Mouse (Mus musculus) MEL (cell line): Measurements from ENCODE around the gene Ybey. TPM values are rescaled to one million over a fixed set of nuclear protein-coding genes. Genes with fewer than 3 reads are reported as not detected.

Experiments
- DNase-seq: peaks from one replicate; pipeline ENCODE4 v3.0.0; 2011; ENCODE audit warnings: low read depth, low spot score
- H3K27ac ChIP-seq: 2 replicates; pipeline ENCODE4 v1.5.1; 2012; ENCODE audit warnings: low read depth, mild to moderate bottlenecking, control low read depth, low read length, moderate library complexity; ENCODE audit not compliant: control insufficient read depth
- H3K27me3 ChIP-seq, 2 experiments: fragments of 150-350 bp in 1 of 2; sonication (generic) in 1 of 2; 2 replicates each; pipeline ENCODE4 v1.6.1; 2012; ENCODE audit warnings: low read length in 2 of 2, mild to moderate bottlenecking in 2 of 2, improper control_type of control experiment in 1 of 2, moderate library complexity in 1 of 2; ENCODE audit not compliant: insufficient read depth in 2 of 2, control insufficient read depth in 1 of 2
- H3K36me3 ChIP-seq, 2 experiments: 2 replicates each; pipeline ENCODE4 v1.6.1; 2012 to 2014; ENCODE audit warnings: low read length in 2 of 2, improper control_type of control experiment in 1 of 2, inconsistent platforms in 1 of 2, mild to moderate bottlenecking in 1 of 2; ENCODE audit not compliant: insufficient read depth in 2 of 2, control insufficient read depth in 1 of 2
- H3K4me1 ChIP-seq, 2 experiments: fragments of 150-350 bp in 1 of 2; sonication (generic) in 1 of 2; 2 replicates each; pipeline ENCODE4 v1.6.1; 2012; ENCODE audit warnings: low read length in 2 of 2, improper control_type of control experiment in 1 of 2, mild to moderate bottlenecking in 1 of 2; ENCODE audit not compliant: insufficient read depth in 2 of 2, control insufficient read depth in 1 of 2
- H3K4me3 ChIP-seq, 2 experiments: fragments of 150-350 bp in 1 of 2; sonication (generic) in 1 of 2; 2 replicates each; pipeline ENCODE4 v1.5.1; 2012; ENCODE audit warnings: low read depth in 2 of 2, low read length in 2 of 2, mild to moderate bottlenecking in 2 of 2, moderate library complexity in 2 of 2, control low read depth in 1 of 2, improper control_type of control experiment in 1 of 2; ENCODE audit not compliant: control insufficient read depth in 1 of 2, insufficient read depth in 1 of 2
- H3K79me2 ChIP-seq: 2 replicates; pipeline ENCODE4 v1.6.1; 2012; ENCODE audit warnings: mild to moderate bottlenecking, low read length, moderate library complexity; ENCODE audit not compliant: control insufficient read depth, poor library complexity, insufficient read depth
- H3K9ac ChIP-seq: 2 replicates; pipeline ENCODE4 v1.6.1; 2012; ENCODE audit warnings: low read depth, mild to moderate bottlenecking, control low read depth, low read length, moderate library complexity; ENCODE audit not compliant: control insufficient read depth, poor library complexity, severe bottlenecking
- H3K9me3 ChIP-seq: fragments of 150-350 bp; sonication (generic); replicated peaks from 2 replicates; pipeline ENCODE4 v1.6.1; 2012; ENCODE audit warnings: mild to moderate bottlenecking, low read length, improper control_type of control experiment, moderate library complexity; ENCODE audit not compliant: insufficient read depth
- CHD1 ChIP-seq: IDR thresholded peaks from 2 replicates; pipeline ENCODE4 v1.6.1; 2012; ENCODE audit warnings: low read depth, mild to moderate bottlenecking, inconsistent platforms, low read length, improper control_type of control experiment
- CTCF ChIP-seq, 3 experiments: IDR thresholded peaks in 2 of 3; conservative IDR thresholded peaks in 1 of 3; 2 replicates each; pipeline ENCODE4 v1.5.1; 2011 to 2012; ENCODE audit warnings: low read length in 3 of 3, low read depth in 2 of 3, mild to moderate bottlenecking in 2 of 3, improper control_type of control experiment in 1 of 3, inconsistent platforms in 1 of 3, mixed read lengths in 1 of 3, moderate library complexity in 1 of 3; ENCODE audit not compliant: control insufficient read depth in 1 of 3, insufficient read depth in 1 of 3, poor library complexity in 1 of 3, severe bottlenecking in 1 of 3
- ELF1 ChIP-seq: IDR thresholded peaks from 2 replicates; pipeline ENCODE4 v1.6.1; 2014; ENCODE audit warnings: low read depth, mild to moderate bottlenecking, inconsistent platforms, low read length, improper control_type of control experiment, moderate library complexity
- EP300 ChIP-seq, 2 experiments: IDR thresholded peaks; 2 replicates each; pipeline ENCODE4 v1.6.1; 2011; ENCODE audit warnings: improper control_type of control experiment in 2 of 2, low read length in 2 of 2, low read depth in 1 of 2, mild to moderate bottlenecking in 1 of 2
- ETS1 ChIP-seq: IDR thresholded peaks from 2 replicates; pipeline ENCODE4 v1.6.1; 2012; ENCODE audit warnings: low read depth, mild to moderate bottlenecking, inconsistent platforms, low read length, improper control_type of control experiment, moderate library complexity
- GABPA ChIP-seq: IDR thresholded peaks from 2 replicates; pipeline ENCODE4 v1.6.1; 2012; ENCODE audit warnings: low read depth, mild to moderate bottlenecking, inconsistent platforms, low read length, improper control_type of control experiment, moderate library complexity
- GATA1 ChIP-seq: IDR thresholded peaks from 2 replicates; pipeline ENCODE4 v1.6.1; 2011; ENCODE audit warnings: low read depth, low read length, improper control_type of control experiment
- JUND ChIP-seq: IDR thresholded peaks from 2 replicates; pipeline ENCODE4 v1.6.1; 2011; ENCODE audit warnings: low read depth, mild to moderate bottlenecking, improper control_type of control experiment, low read length
- KAT2A ChIP-seq: conservative IDR thresholded peaks from 2 replicates; pipeline ENCODE4 v1.6.1; 2012; ENCODE audit warnings: low read depth, low read length, improper control_type of control experiment, inconsistent platforms
- MAFK ChIP-seq: IDR thresholded peaks from 2 replicates; pipeline ENCODE4 v1.6.1; 2011; ENCODE audit warnings: low read depth, mild to moderate bottlenecking, low read length, improper control_type of control experiment, borderline replicate concordance
- MEF2A ChIP-seq: IDR thresholded peaks from 2 replicates; pipeline ENCODE4 v1.6.1; 2014; ENCODE audit warnings: low read depth, mild to moderate bottlenecking, inconsistent platforms, low read length, improper control_type of control experiment; ENCODE audit not compliant: poor library complexity, insufficient replicate concordance, severe bottlenecking; ENCODE audit errors: extremely low read depth
- MYC ChIP-seq: IDR thresholded peaks from 2 replicates; pipeline ENCODE4 v1.6.1; 2011; ENCODE audit warnings: low read depth, mild to moderate bottlenecking, low read length, improper control_type of control experiment, moderate library complexity
- NRF1 ChIP-seq: IDR thresholded peaks from 2 replicates; pipeline ENCODE4 v1.6.1; 2014; ENCODE audit warnings: low read depth, mild to moderate bottlenecking, inconsistent platforms, low read length, improper control_type of control experiment, moderate library complexity; ENCODE audit not compliant: poor library complexity, insufficient read depth, severe bottlenecking
- POLR2A ChIP-seq, 2 experiments: IDR thresholded peaks; 2 replicates each; pipeline ENCODE4 v1.6.1; 2011 to 2012; ENCODE audit warnings: low read length in 2 of 2, mild to moderate bottlenecking in 2 of 2, control low read depth in 1 of 2, improper control_type of control experiment in 1 of 2, low read depth in 1 of 2, moderate library complexity in 1 of 2; ENCODE audit not compliant: control insufficient read depth in 1 of 2, insufficient read depth in 1 of 2, poor library complexity in 1 of 2
- POLR2AphosphoS2 ChIP-seq: IDR thresholded peaks from 2 replicates; pipeline ENCODE4 v1.6.1; 2011; ENCODE audit warnings: low read length, improper control_type of control experiment
- POLR2AphosphoS5 ChIP-seq: IDR thresholded peaks from 2 replicates; pipeline ENCODE4 v1.6.1; 2012; ENCODE audit warnings: low read depth, borderline replicate concordance, mild to moderate bottlenecking, inconsistent platforms, low read length, moderate library complexity, mixed read lengths
- RAD21 ChIP-seq: IDR thresholded peaks from 2 replicates; pipeline ENCODE4 v1.6.1; 2011; ENCODE audit warnings: mild to moderate bottlenecking, low read depth, low read length, improper control_type of control experiment
- RCOR1 ChIP-seq: IDR thresholded peaks from 2 replicates; pipeline ENCODE4 v1.6.1; 2012; ENCODE audit warnings: low read depth, mild to moderate bottlenecking, inconsistent platforms, low read length, improper control_type of control experiment
- USF1 ChIP-seq: IDR thresholded peaks from 2 replicates; pipeline ENCODE4 v1.6.1; 2014; ENCODE audit warnings: low read depth, mild to moderate bottlenecking, inconsistent platforms, low read length, improper control_type of control experiment, moderate library complexity
- USF2 ChIP-seq, 2 experiments: IDR thresholded peaks; 2 replicates each; pipeline ENCODE4 v1.6.1; 2011 to 2012; ENCODE audit warnings: improper control_type of control experiment in 2 of 2, low read length in 2 of 2, borderline replicate concordance in 1 of 2, inconsistent platforms in 1 of 2, low read depth in 1 of 2, mild to moderate bottlenecking in 1 of 2; ENCODE audit not compliant: insufficient read depth in 1 of 2
- ZC3H11A ChIP-seq: IDR thresholded peaks from 2 replicates; pipeline ENCODE4 v1.6.1; 2012; ENCODE audit warnings: low read depth, mild to moderate bottlenecking, inconsistent platforms, low read length, improper control_type of control experiment
- ZMIZ1 ChIP-seq: IDR thresholded peaks from 2 replicates; pipeline ENCODE4 v1.6.1; 2012; ENCODE audit warnings: low read depth, mild to moderate bottlenecking, inconsistent platforms, low read length, improper control_type of control experiment, moderate library complexity
- ZNF384 ChIP-seq: IDR thresholded peaks from 2 replicates; pipeline ENCODE4 v1.6.1; 2012; ENCODE audit warnings: low read depth, mild to moderate bottlenecking, inconsistent platforms, low read length, improper control_type of control experiment
- polyA plus RNA-seq, 2 experiments: library from polyadenylated mRNA; stranded (reverse) in 1 of 2; unstranded in 1 of 2; fragments of >175 nt in 1 of 2; fragments of >200 nt in 1 of 2; gene quantifications; 2 replicates each; pipeline versions ENCODE4 v1.2.1 to v1.2.4; 2012; ENCODE audit warnings: low replicate concordance in 2 of 2, low read depth in 1 of 2; ENCODE audit not compliant: insufficient read length in 2 of 2, insufficient read depth in 1 of 2, missing spikeins in 1 of 2
- total RNA-seq: library from RNA; depleted of rRNA; stranded (reverse); fragments of 300-350 nt; gene quantifications from 2 replicates; pipeline ENCODE4 v1.2.3, GENCODE M21; 2012

Gene Ybey
- total and polyA plus RNA-seq, 3 experiments = 2.6 to 4.0 TPM; not detected in 1

DNA sequence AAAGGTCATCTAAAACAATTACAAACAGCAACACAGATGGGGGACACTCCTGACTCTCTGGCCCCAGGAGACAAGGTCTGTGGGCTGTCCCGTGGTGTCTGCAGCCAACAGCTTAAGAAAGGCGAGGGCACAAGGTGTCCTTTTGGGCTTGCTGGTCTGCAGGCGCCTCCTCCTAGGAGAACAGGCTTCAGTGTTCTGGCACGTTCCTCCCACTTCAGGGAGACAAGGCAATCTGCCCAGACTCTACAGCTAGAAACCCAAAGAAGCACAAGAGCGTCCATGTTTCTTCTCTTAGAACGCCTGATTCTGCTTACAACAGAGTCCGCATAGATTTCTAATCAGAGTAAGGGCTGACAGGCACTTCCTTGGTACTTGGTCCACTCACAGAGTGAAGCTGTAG lies 6.6 kb downstream of the Ybey start:
- H3K4me1 ChIP-seq = no peaks in the 10 kb centered on the region
- no peak for DNase-seq
- H3K4me3 ChIP-seq = no peak overlapping the region
- H3K9ac ChIP-seq = no peak overlapping the region
- H3K27me3 ChIP-seq = no peaks in the 10 kb centered on the region
- H3K9me3 ChIP-seq = no peaks in the 10 kb centered on the region
- H3K79me2 ChIP-seq = no peaks in the 10 kb centered on the region
- TF ChIP-seq ZMIZ1 (no peak), RCOR1 (no peak), ETS1 (no peak), MEF2A (no peak), POLR2AphosphoS5 (no peak), MAFK (no peak), NRF1 (no peak), USF1 (no peak)
- no peaks in the 10 kb centered on the region for H3K36me3 ChIP-seq
- no peak overlapping the region for H3K27ac ChIP-seq

DNA sequence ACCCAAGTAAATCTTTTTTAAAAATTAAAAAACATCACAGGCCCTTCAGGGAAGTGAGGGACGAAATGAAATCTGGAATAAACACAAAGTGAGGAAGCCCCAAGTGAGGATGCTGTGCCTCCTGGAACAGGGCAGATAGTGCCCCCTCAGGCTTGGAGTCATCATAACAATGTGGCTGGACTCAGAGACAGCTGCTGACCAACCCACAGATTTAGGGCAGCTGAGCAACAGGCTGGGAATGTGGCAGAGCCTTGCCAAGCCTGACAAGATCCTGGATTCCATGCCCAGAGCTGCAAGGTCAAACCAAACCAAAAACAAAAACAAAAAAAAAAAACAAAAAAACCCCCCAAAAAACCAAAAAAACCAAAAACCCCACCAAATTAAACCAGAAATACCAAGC lies 7.7 kb downstream of the Ybey start:
- DNase-seq = no peak
- Histone ChIP-seq H3K4me1 (no peaks in the 10 kb centered on the region), H3K27me3 (no peaks in the 10 kb centered on the region), H3K27ac (no peak overlapping the region), H3K9me3 (no peaks in the 10 kb centered on the region), H3K36me3 (no peaks in the 10 kb centered on the region), H3K79me2 (no peaks in the 10 kb centered on the region), H3K4me3 (no peak overlapping the region), H3K9ac (no peak overlapping the region)
- TF ChIP-seq CHD1 (no peak), CTCF (IDR thresholded peaks at IDR 0.05 in 2 of 3, conservative IDR thresholded peaks at IDR 0.05 in 1 of 3; ENCODE audit: control insufficient read depth in 1 of 3, insufficient read depth in 1 of 3, low read depth in 2 of 3, low read length in 3 of 3, poor library complexity in 1 of 3, severe bottlenecking in 1 of 3) (no peak), ETS1 (no peak), RCOR1 (no peak), ZC3H11A (no peak), RAD21 (no peak), USF2 (IDR thresholded peaks at IDR 0.05; ENCODE audit: borderline replicate concordance in 1 of 2, insufficient read depth in 1 of 2, low read depth in 1 of 2, low read length in 2 of 2) (no peak), ELF1 (no peak), KAT2A (no peak), MYC (no peak), JUND (no peak), POLR2A (IDR thresholded peaks at IDR 0.05; ENCODE audit: control insufficient read depth in 1 of 2, insufficient read depth in 1 of 2, low read depth in 1 of 2, low read length in 2 of 2, poor library complexity in 1 of 2) (no peak), ZNF384 (no peak), MEF2A (no peak), GABPA (no peak), NRF1 (no peak), EP300 (IDR thresholded peaks at IDR 0.05; ENCODE audit: low read depth in 1 of 2, low read length in 2 of 2) (no peak), USF1 (no peak), GATA1 (no peak), POLR2AphosphoS2 (no peak)
